Mouse (Mus musculus): Measurements from ENCODE around the gene Tbc1d2. TPM values are rescaled to one million over a fixed set of nuclear protein-coding genes. Genes with fewer than 3 reads are reported as not detected.
A peak's percentile ranks its signal among the peaks of the same experiment; 100 is the strongest.
"Not testable (repeated sequence)": the region's sequence is repeated elsewhere in the genome, so short reads cannot be mapped to it uniquely, and the experiment has no call there.

Gene Tbc1d2
- polyA plus RNA-seq, 1 experiment from 2014 or later: 2.9 TPM

DNA sequence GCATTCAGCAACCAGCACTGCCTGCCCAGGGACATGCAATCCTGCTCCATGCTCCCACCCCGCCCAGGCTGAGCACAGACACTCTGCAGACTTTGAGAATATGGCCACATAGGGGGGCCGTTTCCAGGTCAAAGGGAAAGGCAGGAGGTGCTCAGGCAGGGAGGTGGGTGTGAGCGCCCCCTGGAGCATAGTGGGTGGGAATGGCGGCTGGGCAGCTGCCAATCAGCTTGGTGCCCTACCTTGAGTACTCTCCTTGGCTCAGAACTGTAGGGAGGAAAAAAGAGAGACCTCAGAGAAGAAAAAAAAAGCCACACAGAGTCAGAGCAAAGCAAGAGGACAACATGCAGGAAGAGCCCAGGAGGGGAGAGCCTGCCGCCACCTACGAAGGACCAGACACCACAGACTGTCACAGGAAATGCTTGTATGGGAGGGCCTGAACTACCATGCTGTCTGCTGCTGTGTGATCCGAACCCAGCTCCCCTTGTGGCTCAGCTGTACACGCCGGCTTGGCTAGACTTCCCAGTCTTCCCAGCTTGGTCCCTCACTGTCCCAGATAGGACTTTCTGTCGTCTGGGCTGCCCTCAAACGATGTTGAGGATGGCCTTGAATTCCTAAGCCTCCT, 31.7 kb downstream of the Tbc1d2 start:
- ATAC-seq (ENCODE audit: insufficient read depth, low FRiP score, low read depth): no peak
- WGBS: 65% methylated on average over 11 of the region's 11 CpGs

DNA sequence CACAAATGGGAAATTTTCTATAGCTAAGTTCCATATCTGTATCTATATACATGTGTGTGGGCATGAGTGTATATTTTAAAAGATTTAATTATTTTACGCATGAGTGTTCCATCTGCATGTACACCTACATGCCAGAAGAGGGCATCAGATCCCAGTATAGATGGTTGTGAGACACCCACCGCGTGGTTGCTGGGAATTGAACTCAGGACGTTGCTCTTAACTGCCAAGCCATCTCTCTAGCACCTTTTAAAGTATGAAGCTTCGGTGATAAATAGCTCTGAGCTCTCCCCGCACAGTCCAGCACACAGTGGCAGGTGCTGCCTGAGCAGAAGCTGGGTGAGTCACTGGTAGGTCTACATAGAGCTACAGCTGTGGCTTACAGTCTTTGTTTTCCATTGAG, 32.6 kb downstream of the Tbc1d2 start:
- no peak overlapping the region for H3K4me3 ChIP-seq (replicated peaks)
- H3K4me2 ChIP-seq: no peak overlapping the region
- ATAC-seq (ENCODE audit: insufficient read depth, low FRiP score, low read depth): no peak
- no peaks in the 10 kb centered on the region for H3K36me3 ChIP-seq
- H3K4me1 ChIP-seq: no peaks in the 10 kb centered on the region
- no peaks in the 10 kb centered on the region for H3K9me3 ChIP-seq
- H3K27me3 ChIP-seq (replicated peaks): peaks cover 3% of the 10 kb centered on the region; the same call in 1 of the 2 replicates
- no peak overlapping the region for H3K9ac ChIP-seq
- no peak overlapping the region for H3K27ac ChIP-seq
- WGBS: 68% methylated on average over 6 of the region's 6 CpGs

More for the DNA sequence above, 31.7 kb downstream of the Tbc1d2 start:
- Histone ChIP-seq H3K4me3 (replicated peaks) (no peak overlapping the region), H3K4me2 (no peak overlapping the region), H3K27me3 (replicated peaks) (peaks cover 3% of the 10 kb centered on the region; the same call in 1 of the 2 replicates), H3K9ac (no peak overlapping the region), H3K36me3 (no peaks in the 10 kb centered on the region), H3K4me1 (no peaks in the 10 kb centered on the region), H3K9me3 (no peaks in the 10 kb centered on the region), H3K27ac (no peak overlapping the region)

DNA sequence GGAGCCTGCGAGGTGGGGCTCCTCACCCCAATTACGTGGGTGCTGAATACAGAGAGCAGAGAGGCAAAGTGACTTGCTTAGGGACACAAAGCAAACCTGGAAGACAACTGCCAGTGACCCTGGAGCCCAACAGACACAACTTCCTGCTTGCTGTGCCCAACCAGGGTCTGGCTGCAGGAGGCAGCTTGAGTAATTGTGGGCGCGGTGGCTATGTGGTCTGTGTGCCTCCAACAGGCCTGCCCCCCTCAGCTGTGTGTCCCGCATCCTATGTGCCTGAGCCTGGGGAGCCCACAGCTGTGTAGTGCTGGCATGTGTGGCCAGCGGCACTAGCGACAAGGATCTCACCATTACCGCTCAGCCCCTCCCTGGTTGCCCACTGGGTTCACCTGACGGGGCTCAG, 35.4 kb downstream of the Tbc1d2 start:
- H3K4me3 ChIP-seq (replicated peaks): no peak overlapping the region
- H3K36me3 ChIP-seq: no peaks in the 10 kb centered on the region
- WGBS: 68% methylated on average over 9 of the region's 9 CpGs
- H3K4me2 ChIP-seq: no peak overlapping the region
- ATAC-seq (ENCODE audit: insufficient read depth, low FRiP score, low read depth): no peak
- H3K4me1 ChIP-seq: no peaks in the 10 kb centered on the region
- H3K27me3 ChIP-seq (replicated peaks): peaks cover 2% of the 10 kb centered on the region; the same call in 1 of the 2 replicates
- H3K27ac ChIP-seq: no peak overlapping the region
- no peaks in the 10 kb centered on the region for H3K9me3 ChIP-seq
- H3K9ac ChIP-seq: no peak overlapping the region

DNA sequence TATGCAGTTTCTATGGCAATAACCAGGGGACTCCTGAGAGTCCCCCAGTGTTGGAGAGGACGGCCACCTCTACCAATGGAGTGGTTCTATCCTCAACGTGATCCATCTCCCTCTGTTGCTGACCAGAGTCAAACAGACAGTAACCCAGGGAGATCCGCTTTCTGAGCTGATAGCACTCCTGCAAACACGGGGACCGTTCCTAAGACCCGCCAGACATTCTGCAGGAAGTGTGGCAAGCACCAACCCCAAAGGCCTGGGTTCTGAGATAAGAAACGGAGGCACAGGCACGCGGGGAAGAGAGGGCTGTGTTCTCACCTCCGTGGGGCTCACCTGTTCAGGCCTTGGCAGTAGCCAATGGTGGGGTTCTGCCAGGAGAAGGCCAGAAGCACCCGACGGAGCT, 36.4 kb downstream of the Tbc1d2 start:
- WGBS: 69% methylated on average over 12 of the region's 12 CpGs
- Histone ChIP-seq H3K27ac (no peak overlapping the region), H3K36me3 (no peaks in the 10 kb centered on the region), H3K4me2 (no peak overlapping the region), H3K9ac (no peak overlapping the region), H3K4me1 (no peaks in the 10 kb centered on the region), H3K27me3 (replicated peaks) (no peaks in the 10 kb centered on the region), H3K4me3 (replicated peaks) (no peak overlapping the region), H3K9me3 (no peaks in the 10 kb centered on the region)
- no peak for ATAC-seq (ENCODE audit: insufficient read depth, low FRiP score, low read depth)

DNA sequence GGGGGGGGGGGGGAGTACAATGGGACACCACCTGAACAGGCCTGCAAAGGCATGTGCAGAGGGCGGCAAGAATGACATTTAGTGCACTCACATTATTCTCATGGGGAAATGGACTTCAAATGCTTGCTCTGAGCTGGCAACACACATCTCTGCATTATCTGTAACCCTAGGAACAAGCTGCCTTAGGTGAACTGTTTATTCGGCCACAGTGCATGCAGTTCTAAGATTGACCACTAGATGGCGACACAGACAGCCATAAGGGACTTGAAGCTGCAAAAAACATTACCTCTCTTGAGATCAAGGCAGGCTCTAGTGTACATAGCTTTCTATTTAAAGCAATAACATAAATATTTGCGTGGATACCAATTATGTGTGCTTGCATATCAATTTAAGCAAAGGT, 38.8 kb downstream of the Tbc1d2 start:
- no peak overlapping the region for H3K27ac ChIP-seq
- H3K36me3 ChIP-seq: no peaks in the 10 kb centered on the region
- H3K4me2 ChIP-seq: no peak overlapping the region
- H3K4me1 ChIP-seq: no peaks in the 10 kb centered on the region
- H3K9ac ChIP-seq: no peak overlapping the region
- H3K27me3 ChIP-seq (replicated peaks): no peaks in the 10 kb centered on the region
- H3K4me3 ChIP-seq (replicated peaks): no peak overlapping the region
- H3K9me3 ChIP-seq: no peaks in the 10 kb centered on the region
- WGBS: 2% methylated on average over 4 of the region's 4 CpGs
- ATAC-seq (ENCODE audit: insufficient read depth, low FRiP score, low read depth): no peak

DNA sequence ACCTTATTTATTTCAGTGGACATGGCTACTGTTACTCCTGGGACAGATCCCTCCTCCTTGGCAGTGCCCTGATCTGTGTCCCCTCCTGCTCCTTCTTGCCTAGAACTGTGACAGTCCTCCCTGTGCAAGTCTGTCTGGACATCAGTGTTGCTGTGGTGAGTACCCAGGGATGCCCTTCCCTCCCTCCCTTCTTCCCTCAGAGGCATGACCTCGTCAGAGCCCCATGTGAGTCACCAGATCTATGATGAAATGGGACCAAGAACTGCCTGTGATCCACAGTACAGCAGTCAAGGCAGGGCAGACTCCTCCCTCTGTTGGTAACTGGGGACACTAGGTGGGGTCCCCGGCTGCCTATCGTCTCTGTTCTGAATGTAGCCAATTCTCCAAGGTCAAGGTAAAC, 42.4 kb downstream of the Tbc1d2 start:
- H3K9ac ChIP-seq: no peak overlapping the region
- whole genome bisulfite sequencing: 59% methylated on average over 3 of the region's 3 CpGs
- no peak overlapping the region for H3K27ac ChIP-seq
- H3K9me3 ChIP-seq: no peaks in the 10 kb centered on the region
- H3K4me2 ChIP-seq: no peak overlapping the region
- H3K27me3 ChIP-seq (replicated peaks): no peaks in the 10 kb centered on the region; the same call in 1 of the 2 replicates
- H3K4me1 ChIP-seq: no peaks in the 10 kb centered on the region
- no peak overlapping the region for H3K4me3 ChIP-seq (replicated peaks)
- no peaks in the 10 kb centered on the region for H3K36me3 ChIP-seq
- no peak for ATAC-seq (ENCODE audit: insufficient read depth, low FRiP score, low read depth)

DNA sequence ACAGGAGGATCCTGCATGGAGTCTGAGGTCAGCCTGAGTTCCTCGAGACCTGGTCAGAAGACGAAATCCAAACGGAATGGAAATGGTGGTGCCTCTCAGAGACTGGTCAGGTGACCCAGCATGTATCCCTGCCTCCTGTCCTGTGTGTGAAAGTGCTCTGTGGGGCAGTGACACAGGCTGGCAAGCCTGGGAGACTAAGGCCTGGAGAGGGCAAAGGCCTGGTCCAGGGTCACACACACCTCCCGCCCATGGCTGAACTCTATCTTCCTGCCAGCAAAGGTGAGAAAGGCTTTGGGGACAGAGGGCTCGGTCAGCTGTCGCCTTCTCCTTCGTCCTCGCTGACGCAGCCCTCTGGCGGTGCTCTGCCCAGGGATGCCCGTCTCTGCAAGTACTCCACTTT, 44.6 kb downstream of the Tbc1d2 start:
- Histone ChIP-seq H3K9me3 (no peaks in the 10 kb centered on the region), H3K4me1 (peaks cover 8% of the 10 kb centered on the region), H3K4me3 (replicated peaks) (no peak overlapping the region), H3K27ac (no peak overlapping the region), H3K27me3 (replicated peaks) (peaks cover 12% of the 10 kb centered on the region), H3K36me3 (no peaks in the 10 kb centered on the region), H3K9ac (no peak overlapping the region), H3K4me2 (no peak overlapping the region)
- WGBS: 61% methylated on average over 11 of the region's 11 CpGs
- no peak for ATAC-seq (ENCODE audit: insufficient read depth, low FRiP score, low read depth)

DNA sequence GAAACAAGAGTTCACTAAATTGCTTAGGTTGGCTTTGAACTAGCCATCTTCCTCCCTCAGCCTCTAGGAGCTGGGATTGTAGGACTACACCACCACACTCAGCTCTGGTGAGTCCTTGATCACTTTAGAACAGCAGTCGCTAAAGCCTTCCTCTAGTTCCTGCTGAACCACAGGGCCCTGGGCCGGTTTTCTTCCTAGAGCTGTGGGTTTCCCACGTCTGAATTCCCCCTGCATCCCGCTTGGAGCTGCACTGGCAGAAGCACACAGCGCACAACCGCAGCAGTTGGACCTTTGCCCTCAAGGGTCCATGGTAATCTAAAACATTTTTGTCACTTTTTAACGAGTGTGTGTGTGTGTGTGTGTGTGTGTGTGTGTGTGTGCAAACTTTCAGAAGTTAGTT, 47.3 kb downstream of the Tbc1d2 start:
- Histone ChIP-seq H3K4me1 (peaks cover 8% of the 10 kb centered on the region), H3K4me2 (no peak overlapping the region), H3K4me3 (replicated peaks) (no peak overlapping the region), H3K27ac (no peak overlapping the region), H3K36me3 (no peaks in the 10 kb centered on the region), H3K9ac (no peak overlapping the region), H3K9me3 (no peaks in the 10 kb centered on the region), H3K27me3 (replicated peaks) (peaks cover 15% of the 10 kb centered on the region)
- WGBS: 53% methylated on average over 7 of the region's 7 CpGs
- no peak for ATAC-seq (ENCODE audit: insufficient read depth, low FRiP score, low read depth)

DNA sequence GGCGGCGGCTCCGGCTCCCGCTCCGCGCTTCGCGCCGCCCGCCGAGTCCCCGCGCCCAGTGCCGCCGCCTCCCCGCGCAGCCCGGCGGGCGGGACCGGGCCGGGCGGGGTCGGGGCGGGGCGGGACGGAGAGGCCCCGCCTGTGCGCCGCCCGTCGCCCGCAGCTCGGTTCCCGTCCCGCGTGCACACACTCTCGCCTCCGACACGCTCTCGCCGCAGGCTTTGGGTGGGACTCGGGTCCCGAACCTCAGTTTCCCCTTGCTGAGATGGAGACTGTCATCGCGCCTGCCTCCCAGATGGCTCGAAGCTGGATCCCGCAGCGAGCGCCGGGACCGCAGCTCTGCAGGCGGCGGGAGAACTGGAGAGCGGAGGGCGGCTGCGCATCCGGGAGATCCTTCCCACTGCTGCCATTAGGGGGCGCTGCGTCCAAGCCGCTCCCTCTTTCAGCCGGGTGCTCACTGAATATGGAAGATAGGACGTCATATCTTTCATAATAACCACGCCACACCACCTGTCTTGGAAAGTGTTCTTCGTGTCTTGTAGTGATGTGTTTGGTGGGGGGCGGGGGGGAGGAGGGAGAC, 48.1 kb downstream of the Tbc1d2 start, which contains the start of gene Coro2a:
Coro2a (minus strand) TSS at position 359 of the 580 bp plus-strand sequence.
- Histone ChIP-seq H3K4me1 (peaks cover 8% of the 10 kb centered on the region), H3K27me3 (replicated peaks) (peaks cover 15% of the 10 kb centered on the region), H3K4me2 (peak within 1 kb of the TSS; percentile 98), H3K27ac (peak within 1 kb of the TSS; percentile 59), H3K9me3 (no peaks in the 10 kb centered on the region), H3K4me3 (replicated peaks) (peak within 1 kb of the TSS; percentile 62), H3K36me3 (no peaks in the 10 kb centered on the region), H3K9ac (peak within 1 kb of the TSS; percentile 56)
- under 1% methylated on average over 45 of the region's 66 CpGs for WGBS
- peak; percentile 52 for ATAC-seq (ENCODE audit: insufficient read depth, low FRiP score, low read depth)

DNA sequence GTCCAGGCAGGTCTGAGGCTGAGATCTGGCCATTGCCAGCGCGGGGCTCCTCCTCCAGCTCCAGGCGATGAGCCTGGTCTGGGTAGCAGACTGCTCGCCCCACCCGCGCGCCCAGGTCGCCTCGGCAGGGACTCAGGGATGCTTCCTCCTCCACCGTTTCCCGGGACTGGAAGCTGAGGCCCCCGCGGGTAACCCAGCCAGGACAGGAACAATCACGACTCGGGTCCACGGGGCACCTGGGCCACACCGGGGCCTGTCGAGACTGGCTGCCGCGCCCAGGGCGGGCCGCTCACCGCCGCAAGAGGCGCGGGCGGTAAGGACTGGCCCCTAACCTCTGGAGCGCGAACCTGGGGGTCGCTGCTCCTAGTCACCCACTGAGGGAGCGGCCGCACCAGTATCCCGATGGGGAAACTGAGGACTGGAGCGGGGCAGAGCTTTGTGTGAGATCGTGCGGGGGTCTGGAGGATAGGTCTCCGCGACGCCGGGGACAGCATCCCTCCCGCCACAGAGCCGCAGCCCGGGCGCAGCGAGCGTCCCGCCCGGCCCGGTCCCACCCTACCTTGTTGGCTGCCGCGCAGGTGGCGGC, 48.7 kb downstream of the Tbc1d2 start:
- ATAC-seq (ENCODE audit: insufficient read depth, low FRiP score, low read depth): peak; percentile 27; the same call in 1 of the 2 replicates
- Histone ChIP-seq H3K9ac (peak overlapping the region; percentile 56), H3K36me3 (no peaks in the 10 kb centered on the region), H3K27ac (peak overlapping the region; percentile 59), H3K4me3 (replicated peaks) (peak overlapping the region; percentile 62), H3K27me3 (replicated peaks) (peaks cover 15% of the 10 kb centered on the region), H3K9me3 (no peaks in the 10 kb centered on the region), H3K4me2 (peak overlapping the region; percentile 98), H3K4me1 (peaks cover 8% of the 10 kb centered on the region)
- WGBS: under 1% methylated on average over 36 of the region's 52 CpGs

DNA sequence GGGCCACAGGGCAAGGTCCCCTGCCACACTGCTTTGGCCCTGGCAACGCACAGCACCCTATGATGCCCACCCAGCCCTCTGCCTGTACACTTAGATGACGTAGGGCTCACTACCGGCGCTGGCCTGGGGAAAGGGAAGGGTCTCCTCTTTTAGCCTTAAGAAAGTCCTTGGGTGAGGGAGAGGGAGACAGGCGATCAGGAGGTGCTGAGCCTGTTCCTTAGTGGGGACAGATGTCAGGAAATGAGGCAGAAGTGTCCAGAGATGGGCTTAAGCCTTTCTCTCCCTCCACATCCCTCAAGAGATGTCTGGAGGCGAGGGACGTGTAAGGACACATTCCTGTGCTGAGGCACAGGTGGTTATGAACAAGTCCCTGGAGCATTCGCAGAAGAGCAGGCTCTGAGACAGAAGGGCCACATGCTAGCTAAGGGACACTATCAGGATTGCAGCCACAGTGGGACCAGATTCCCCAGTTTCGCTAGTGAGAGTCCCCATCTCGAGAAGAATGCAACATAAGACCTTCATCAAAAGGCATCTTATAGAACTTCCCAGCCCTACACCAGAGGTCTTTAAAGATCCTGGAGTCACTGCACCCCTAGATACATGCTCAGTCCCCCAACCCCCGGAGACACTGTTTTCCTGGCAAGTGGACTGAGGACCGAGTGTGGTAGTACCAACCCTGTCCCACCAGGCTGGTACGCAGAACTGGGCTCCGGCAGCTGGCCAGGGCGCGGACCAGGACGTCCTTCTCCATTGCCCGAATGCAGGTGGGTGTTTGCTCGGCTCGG, 49.3 kb downstream of the Tbc1d2 start:
- no peaks in the 10 kb centered on the region for H3K9me3 ChIP-seq
- peak overlapping the region; percentile 62 for H3K4me3 ChIP-seq (replicated peaks)
- no peak for ATAC-seq (ENCODE audit: insufficient read depth, low FRiP score, low read depth)
- H3K4me1 ChIP-seq: peaks cover 13% of the 10 kb centered on the region
- H3K27me3 ChIP-seq (replicated peaks): peaks cover 15% of the 10 kb centered on the region
- no peaks in the 10 kb centered on the region for H3K36me3 ChIP-seq
- H3K27ac ChIP-seq: peak overlapping the region; percentile 59
- WGBS: 35% methylated on average over 20 of the region's 20 CpGs
- H3K9ac ChIP-seq: peak overlapping the region; percentile 56; the same call in 1 of the 2 replicates
- peak overlapping the region; percentile 98 for H3K4me2 ChIP-seq

DNA sequence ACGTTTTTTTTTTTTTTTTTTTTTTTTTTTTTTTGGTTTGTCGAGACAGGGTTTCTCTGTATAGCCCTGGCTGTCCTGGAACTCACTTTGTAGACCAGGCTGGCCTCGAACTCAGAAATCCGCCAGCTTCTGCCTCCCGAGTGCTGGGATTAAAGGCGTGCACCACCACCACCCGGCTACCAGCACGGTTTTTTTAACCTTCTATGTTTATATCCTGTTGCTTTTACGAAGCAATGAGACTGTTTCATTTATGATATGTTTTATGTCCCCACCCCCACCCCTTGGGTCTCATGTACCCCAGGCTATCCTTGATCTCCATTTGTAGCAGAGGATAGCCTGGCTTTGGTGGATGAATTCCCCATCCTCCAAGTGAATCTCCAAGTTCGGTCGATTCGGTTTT, 50.4 kb downstream of the Tbc1d2 start:
- not testable (repeated sequence) for H3K27ac ChIP-seq, H3K4me2 ChIP-seq
- WGBS: 77% methylated on average over 11 of the region's 12 CpGs

More for the DNA sequence above, 50.4 kb downstream of the Tbc1d2 start:
- not testable (repeated sequence) for H3K9me3 ChIP-seq; H3K36me3 ChIP-seq; ATAC-seq (ENCODE audit: insufficient read depth, low FRiP score, low read depth); H3K4me3 ChIP-seq (replicated peaks); H3K9ac ChIP-seq
- Histone ChIP-seq H3K27me3 (replicated peaks) (peaks cover 15% of the 10 kb centered on the region), H3K4me1 (peaks cover 14% of the 10 kb centered on the region)

All from stomach, embryonic 15.5 days (tissue).